Mouse (Mus musculus) urinary bladder, postnatal 14 days (tissue): Measurements from ENCODE around the gene Adcy1.

Source experiments
- DNase-seq: peaks from one replicate; pipeline ENCODE4 v3.0.0; 2021; ENCODE audit warnings: low spot score

Gene Adcy1

GRCm38 (mm10) chr11:7069762-7070161 is 6.5 kb downstream of the Adcy1 start:
- no peak for DNase-seq

- no peak for DNase-seq
Observed at GRCm38 (mm10) chr11:7071617-7072016, 8.3 kb downstream of the Adcy1 start.

- DNase-seq = no peak
Observed at GRCm38 (mm10) chr11:7073556-7073955, 10.3 kb downstream of the Adcy1 start.

- no peak for DNase-seq
Observed at GRCm38 (mm10) chr11:7076510-7076909, 13.2 kb downstream of the Adcy1 start.

GRCm38 (mm10) chr11:7081893-7082292 is 18.6 kb downstream of the Adcy1 start:
- DNase-seq = no peak

- no peak for DNase-seq
Observed at GRCm38 (mm10) chr11:7083911-7084310, 20.6 kb downstream of the Adcy1 start.

GRCm38 (mm10) chr11:7085184-7085583 is 21.9 kb downstream of the Adcy1 start:
- no peak for DNase-seq

- DNase-seq = no peak
Observed at GRCm38 (mm10) chr11:7091120-7091519, 27.8 kb downstream of the Adcy1 start.

- DNase-seq = no peak
Observed at GRCm38 (mm10) chr11:7094844-7095243, 31.6 kb downstream of the Adcy1 start.

- DNase-seq = no peak
Observed at GRCm38 (mm10) chr11:7101674-7102073, 38.4 kb downstream of the Adcy1 start.

- no peak for DNase-seq
Observed at GRCm38 (mm10) chr11:7102256-7103194, 39.2 kb downstream of the Adcy1 start.

- no peak for DNase-seq
Observed at GRCm38 (mm10) chr11:7105337-7105736, 42.0 kb downstream of the Adcy1 start.

GRCm38 (mm10) chr11:7109131-7109530 is 45.8 kb downstream of the Adcy1 start:
- DNase-seq = no peak

GRCm38 (mm10) chr11:7113046-7113445 is 49.8 kb downstream of the Adcy1 start:
- no peak for DNase-seq

- no peak for DNase-seq
Observed at GRCm38 (mm10) chr11:7113687-7114086, 50.4 kb downstream of the Adcy1 start.

GRCm38 (mm10) chr11:7114312-7114711 is 51.0 kb downstream of the Adcy1 start:
- no peak for DNase-seq

- no peak for DNase-seq
Observed at GRCm38 (mm10) chr11:7116647-7117046, 53.4 kb downstream of the Adcy1 start.

- no peak for DNase-seq
Observed at GRCm38 (mm10) chr11:7129319-7130051, 66.2 kb downstream of the Adcy1 start.

GRCm38 (mm10) chr11:7132736-7133387 is 69.6 kb downstream of the Adcy1 start:
- no peak for DNase-seq

- no peak for DNase-seq
Observed at GRCm38 (mm10) chr11:7133736-7134135, 70.4 kb downstream of the Adcy1 start.

GRCm38 (mm10) chr11:7134319-7134718 is 71.0 kb downstream of the Adcy1 start:
- no peak for DNase-seq

- DNase-seq = no peak
Observed at GRCm38 (mm10) chr11:7135301-7135700, 72.0 kb downstream of the Adcy1 start.

- DNase-seq = no peak
Observed at GRCm38 (mm10) chr11:7135763-7136162, 72.5 kb downstream of the Adcy1 start.
